Mouse (Mus musculus) erythroblast, embryonic 14.5 days (primary cell): ENCODE measurements around the gene Agpat4. TPM values are rescaled to one million over a fixed set of nuclear protein-coding genes. Genes with fewer than 3 reads are reported as not detected.

Source experiments
- H3K27me3 ChIP-seq: 2 replicates; pipeline ENCODE4 v1.6.1; 2012; ENCODE audit warnings: inconsistent platforms; ENCODE audit not compliant: control insufficient read depth
- H3K36me3 ChIP-seq: 2 replicates; pipeline ENCODE4 v1.6.1; 2012; ENCODE audit warnings: mild to moderate bottlenecking, inconsistent platforms; ENCODE audit not compliant: control insufficient read depth
- H3K4me1 ChIP-seq: 2 replicates; pipeline ENCODE4 v1.6.1; 2012; ENCODE audit warnings: inconsistent platforms; ENCODE audit not compliant: control insufficient read depth
- H3K4me3 ChIP-seq: replicated peaks from 2 replicates; pipeline ENCODE3; 2012; ENCODE audit warnings: moderate library complexity, mild to moderate bottlenecking, inconsistent platforms
- H3K9me3 ChIP-seq: 2 replicates; pipeline ENCODE4 v1.6.1; 2012; ENCODE audit warnings: low read length, inconsistent platforms, mixed read lengths; ENCODE audit not compliant: control insufficient read depth
- GATA1 ChIP-seq: IDR thresholded peaks from 2 replicates; pipeline ENCODE4 v1.6.1; 2012; ENCODE audit warnings: low read length, inconsistent platforms, mixed read lengths
- TAL1 ChIP-seq: IDR thresholded peaks from 3 replicates; pipeline ENCODE4 v1.6.1; 2012; ENCODE audit warnings: low read length, inconsistent platforms, mixed read lengths
- polyA plus RNA-seq: library from polyadenylated mRNA; stranded (reverse); fragments of >175 nt; gene quantifications from 2 replicates; pipeline ENCODE4 v1.2.3, GENCODE M21; 2012

Agpat4 gene
- polyA plus RNA-seq, 1 experiment = 7.6 TPM

DNA sequence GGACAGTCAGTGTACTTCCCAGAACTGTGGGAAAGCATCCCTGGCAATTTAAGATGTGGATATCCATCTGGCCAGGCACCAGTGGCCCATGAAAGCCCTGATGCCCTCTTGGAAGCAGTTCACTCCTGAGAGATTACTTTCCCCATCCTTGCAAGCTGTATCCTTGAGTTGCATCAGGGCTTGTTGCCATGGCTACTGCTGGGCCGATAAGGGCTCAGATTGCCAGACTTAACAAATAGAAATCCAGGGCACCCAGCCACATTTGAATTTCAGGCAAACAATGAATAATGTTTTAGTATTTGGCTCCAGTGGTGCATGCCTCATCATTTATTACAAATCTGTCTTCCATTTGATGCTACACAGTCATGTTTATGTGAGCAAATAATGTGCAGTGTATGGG, 69.3 kb downstream of the Agpat4 start:
- peaks cover 92% of the 10 kb centered on the region for H3K4me1 ChIP-seq
- peaks cover 6% of the 10 kb centered on the region for H3K9me3 ChIP-seq
- no peak overlapping the region for H3K4me3 ChIP-seq
- no peaks in the 10 kb centered on the region for H3K27me3 ChIP-seq
- H3K36me3 ChIP-seq = peaks cover 92% of the 10 kb centered on the region
- TF ChIP-seq TAL1 (no peak), GATA1 (no peak)

DNA sequence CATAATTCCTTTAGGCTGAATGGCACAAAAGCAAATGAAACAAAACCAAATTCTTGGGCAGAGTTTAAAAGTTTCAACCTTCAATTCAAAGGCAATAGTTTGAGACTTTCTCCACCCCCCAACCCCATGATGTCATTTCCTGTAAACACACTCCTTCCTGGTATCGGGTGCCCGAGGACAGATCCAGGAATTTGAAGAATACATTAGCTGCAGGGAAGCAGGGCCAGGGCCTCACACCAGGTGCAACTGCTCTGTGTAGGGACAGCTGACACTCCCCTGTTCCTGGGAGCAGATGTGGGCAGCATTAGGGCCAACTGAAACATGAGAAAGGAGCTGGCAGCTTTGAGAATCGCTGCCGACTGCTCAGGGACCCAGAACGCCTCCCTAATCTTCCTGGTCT, 76.6 kb downstream of the Agpat4 start:
- H3K4me1 ChIP-seq = peaks cover 95% of the 10 kb centered on the region
- TF ChIP-seq TAL1 = no peak
- TF ChIP-seq GATA1 = no peak
- H3K4me3 ChIP-seq = no peak overlapping the region
- no peaks in the 10 kb centered on the region for H3K27me3 ChIP-seq
- peaks cover 98% of the 10 kb centered on the region for H3K36me3 ChIP-seq
- no peaks in the 10 kb centered on the region; the same call in 1 of the 2 replicates for H3K9me3 ChIP-seq

DNA sequence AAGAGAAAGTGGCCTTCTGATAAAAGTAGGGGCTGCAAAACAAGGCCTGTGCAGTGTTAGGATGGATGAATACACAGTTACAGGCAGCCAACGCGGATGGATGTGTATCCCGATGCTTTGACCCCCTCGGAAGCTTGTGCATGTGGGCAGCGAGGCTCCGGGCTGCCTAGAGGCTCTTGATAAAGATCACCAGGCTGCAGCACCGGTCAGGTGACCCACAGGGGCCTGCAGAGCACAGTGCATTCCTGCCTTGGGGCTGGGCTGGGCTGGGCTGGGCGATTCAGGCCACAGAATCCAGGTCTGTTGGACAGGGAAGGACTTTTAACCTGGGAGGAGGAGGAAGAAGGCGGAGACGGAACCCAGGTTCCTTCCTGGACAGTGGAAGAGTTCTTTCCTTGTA, 77.1 kb downstream of the Agpat4 start:
- H3K9me3 ChIP-seq = no peaks in the 10 kb centered on the region; the same call in 1 of the 2 replicates
- no peak overlapping the region for H3K4me3 ChIP-seq
- TF ChIP-seq GATA1 = no peak
- TF ChIP-seq TAL1 = no peak
- H3K36me3 ChIP-seq = peaks cover 98% of the 10 kb centered on the region
- H3K4me1 ChIP-seq = peaks cover 95% of the 10 kb centered on the region
- no peaks in the 10 kb centered on the region for H3K27me3 ChIP-seq

DNA sequence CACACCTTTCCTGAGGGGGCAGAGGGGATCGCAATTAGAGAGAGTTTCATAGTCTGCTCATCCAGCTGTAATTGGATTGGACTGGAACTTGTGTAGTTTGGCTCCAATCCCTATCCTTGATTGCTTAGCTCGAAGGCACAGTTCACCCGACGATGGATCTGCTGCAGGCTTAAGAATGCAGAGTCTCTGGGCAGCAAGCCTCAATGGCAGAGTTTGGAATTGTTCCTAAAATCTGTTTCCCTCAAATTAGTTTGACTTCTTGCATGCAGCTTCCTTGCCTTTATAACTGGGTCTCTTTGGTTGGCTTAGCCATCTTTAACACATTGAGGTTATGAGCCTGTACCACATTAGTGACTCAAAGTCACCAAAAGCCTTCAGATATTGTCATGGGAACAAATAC, 81.4 kb downstream of the Agpat4 start:
- peaks cover 96% of the 10 kb centered on the region for H3K36me3 ChIP-seq
- no peak overlapping the region for H3K4me3 ChIP-seq
- no peaks in the 10 kb centered on the region for H3K27me3 ChIP-seq
- TF ChIP-seq TAL1 = no peak
- TF ChIP-seq GATA1 = no peak
- no peaks in the 10 kb centered on the region; the same call in 1 of the 2 replicates for H3K9me3 ChIP-seq
- H3K4me1 ChIP-seq = peaks cover 98% of the 10 kb centered on the region

DNA sequence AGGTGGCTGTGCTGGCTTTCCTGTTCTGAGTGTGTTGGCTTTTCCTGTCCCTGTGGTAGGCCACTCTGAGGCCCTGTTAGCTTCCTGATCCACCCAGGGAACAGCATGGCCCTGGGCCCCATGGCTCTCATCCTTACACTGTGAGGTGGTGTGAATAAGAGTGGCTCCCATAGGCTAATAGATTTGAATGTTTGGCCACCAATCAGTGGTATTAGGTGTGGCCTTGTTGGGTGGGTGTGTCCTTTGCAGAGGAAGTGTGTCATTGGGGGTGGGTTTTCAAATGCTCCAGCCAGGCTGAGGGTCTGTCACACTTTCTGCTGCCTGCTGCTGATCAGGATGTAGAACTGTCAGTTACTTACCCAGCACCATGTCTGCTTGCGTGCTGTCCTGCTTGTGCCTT, 82.6 kb downstream of the Agpat4 start:
- no peak overlapping the region for H3K4me3 ChIP-seq
- no peaks in the 10 kb centered on the region; the same call in 1 of the 2 replicates for H3K9me3 ChIP-seq
- H3K27me3 ChIP-seq = no peaks in the 10 kb centered on the region
- H3K4me1 ChIP-seq = peaks cover 98% of the 10 kb centered on the region
- TF ChIP-seq TAL1 = no peak
- TF ChIP-seq GATA1 = no peak
- peaks cover 89% of the 10 kb centered on the region for H3K36me3 ChIP-seq

DNA sequence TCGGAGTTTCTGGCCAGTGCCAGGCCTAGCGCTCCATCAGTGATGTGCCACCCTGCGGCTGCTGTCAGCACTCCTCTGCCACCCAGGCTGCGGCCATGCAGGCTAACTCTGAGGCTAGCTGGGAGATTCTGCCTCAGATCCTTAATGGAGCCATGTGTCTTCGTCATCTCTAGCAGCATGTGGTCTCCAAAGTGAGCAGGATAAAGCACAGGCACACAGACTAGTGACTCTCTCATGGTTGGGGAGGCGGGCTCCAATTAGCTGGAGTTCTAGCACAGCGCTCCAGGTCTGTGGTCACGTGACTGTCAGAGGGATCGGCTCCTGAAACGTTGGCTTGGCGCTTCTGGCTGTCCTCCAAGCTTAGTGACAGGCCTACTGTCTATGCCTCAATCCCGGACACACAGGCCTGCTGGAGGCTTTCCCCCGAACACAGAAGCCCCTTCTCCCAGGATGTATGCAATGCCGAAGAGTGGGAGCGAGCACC, 85.0 kb downstream of the Agpat4 start:
- TF ChIP-seq GATA1 = no peak
- no peak for TF ChIP-seq TAL1
- peaks cover 98% of the 10 kb centered on the region for H3K4me1 ChIP-seq
- H3K36me3 ChIP-seq = peaks cover 88% of the 10 kb centered on the region
- no peaks in the 10 kb centered on the region; the same call in 1 of the 2 replicates for H3K9me3 ChIP-seq
- no peaks in the 10 kb centered on the region for H3K27me3 ChIP-seq
- H3K4me3 ChIP-seq = peak overlapping the region; percentile 19

DNA sequence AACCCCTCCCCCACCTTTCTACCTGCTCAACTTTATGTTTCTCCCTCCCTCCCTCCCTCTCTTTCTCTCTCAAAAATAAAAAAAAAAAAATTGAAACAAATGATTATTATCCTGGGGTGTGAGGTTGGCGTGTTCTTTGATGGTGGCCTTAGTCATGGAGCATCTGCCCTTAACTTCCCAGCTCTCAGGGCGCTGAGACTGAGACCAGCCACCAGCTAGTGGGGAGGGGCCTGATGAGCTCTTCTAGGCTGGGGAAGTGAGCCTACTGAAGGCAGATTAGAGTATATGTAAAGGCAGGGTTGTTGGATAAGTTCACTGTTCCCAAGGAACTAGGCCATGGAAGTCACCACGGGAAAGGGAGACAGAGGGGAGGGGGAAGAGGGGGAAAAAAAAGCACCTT, 85.7 kb downstream of the Agpat4 start:
- Histone ChIP-seq H3K27me3 (no peaks in the 10 kb centered on the region), H3K4me3 (peak overlapping the region; percentile 50), H3K9me3 (no peaks in the 10 kb centered on the region), H3K36me3 (peaks cover 88% of the 10 kb centered on the region), H3K4me1 (peaks cover 100% of the 10 kb centered on the region)
- no peak for TF ChIP-seq TAL1
- no peak for TF ChIP-seq GATA1

DNA sequence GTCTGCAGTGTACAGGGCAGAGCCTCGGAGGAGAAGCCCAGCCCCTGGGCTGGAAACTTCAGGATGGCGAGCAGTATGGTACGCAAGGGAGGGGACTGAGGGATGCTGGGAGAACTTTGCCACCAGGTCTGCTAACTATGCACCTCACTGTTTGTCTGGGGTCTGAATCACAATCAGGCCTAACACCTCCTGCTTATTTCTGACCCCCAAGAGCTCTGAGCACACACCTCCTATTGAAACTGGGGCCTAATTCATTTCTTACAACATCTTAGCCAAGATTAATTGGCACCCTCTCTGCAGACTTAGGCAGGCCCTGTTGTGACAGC, 86.1 kb downstream of the Agpat4 start:
- peak overlapping the region; percentile 50 for H3K4me3 ChIP-seq

DNA sequence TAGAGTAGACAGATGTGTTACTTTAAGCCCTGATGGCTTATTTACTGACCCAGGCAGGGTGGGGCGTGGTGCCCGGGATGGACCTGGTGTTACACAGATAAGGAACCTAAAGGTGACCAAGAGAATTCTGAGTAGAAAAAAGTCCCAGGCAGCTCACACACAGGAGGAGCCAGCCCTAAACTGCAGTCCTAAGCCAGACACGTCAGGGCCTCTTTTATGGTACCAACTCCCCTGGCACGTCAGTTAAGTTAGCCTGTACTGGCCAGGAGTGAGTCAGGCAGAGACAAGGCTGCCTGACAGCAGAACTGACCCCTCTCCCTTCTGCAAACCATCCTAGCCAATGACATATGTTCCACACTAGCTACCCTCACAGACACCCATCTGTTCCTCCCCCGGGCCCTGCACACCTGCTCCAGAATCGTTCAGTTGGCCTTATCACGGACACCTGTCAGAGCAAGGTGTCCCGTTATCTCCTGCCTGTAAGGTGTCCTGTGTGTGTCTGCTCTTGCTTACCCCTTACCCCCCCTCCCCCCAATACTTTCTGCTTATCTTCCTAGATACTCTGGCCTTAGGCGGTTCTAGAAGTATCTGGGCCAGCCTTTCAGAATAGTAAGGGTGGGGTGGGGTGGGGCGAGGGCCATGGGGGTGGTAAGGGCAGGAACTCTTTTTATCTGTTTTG, 86.7 kb downstream of the Agpat4 start:
- peaks cover 88% of the 10 kb centered on the region for H3K36me3 ChIP-seq
- peaks cover 100% of the 10 kb centered on the region for H3K4me1 ChIP-seq
- TF ChIP-seq TAL1 (peak; percentile 77), GATA1 (peak; percentile 81)
- H3K9me3 ChIP-seq = no peaks in the 10 kb centered on the region
- no peaks in the 10 kb centered on the region for H3K27me3 ChIP-seq
- H3K4me3 ChIP-seq = peak overlapping the region; percentile 50

More for the DNA sequence above, 86.1 kb downstream of the Agpat4 start:
- Histone ChIP-seq H3K27me3 (no peaks in the 10 kb centered on the region), H3K9me3 (no peaks in the 10 kb centered on the region), H3K36me3 (peaks cover 88% of the 10 kb centered on the region), H3K4me1 (peaks cover 100% of the 10 kb centered on the region)
- TF ChIP-seq GATA1 (no peak), TAL1 (no peak)
